Mouse (Mus musculus) embryonic facial prominence, embryonic 12.5 days (tissue): Measurements from ENCODE around the gene Mxra7. TPM values are rescaled to one million over a fixed set of nuclear protein-coding genes. Genes with fewer than 3 reads are reported as not detected.
"Not testable (repeated sequence)": the region's sequence is repeated elsewhere in the genome, so short reads cannot be mapped to it uniquely, and the experiment has no call there.

Experiments
- ATAC-seq: fragments of 200-750 bp; cut with Nextera tagmentation; 2 replicates; pipeline ENCODE4 v1.8.0; 2017; ENCODE audit not compliant: insufficient number of reproducible peaks, insufficient read depth, low FRiP score, low TSS enrichment
- H3K27ac ChIP-seq: fragments of 300-500 bp; sonication (generic); 2 replicates; pipeline ENCODE4 v1.5.1; 2016; ENCODE audit warnings: mild to moderate bottlenecking
- H3K27me3 ChIP-seq: fragments of 300-500 bp; sonication (generic); 2 replicates; pipeline ENCODE4 v1.6.1; 2016; ENCODE audit warnings: mild to moderate bottlenecking, moderate library complexity
- H3K36me3 ChIP-seq: fragments of 300-500 bp; sonication (generic); 2 replicates; pipeline ENCODE4 v1.6.1; 2016; ENCODE audit warnings: mild to moderate bottlenecking
- H3K4me1 ChIP-seq: fragments of 300-500 bp; sonication (generic); 2 replicates; pipeline ENCODE4 v1.6.1; 2016
- H3K4me2 ChIP-seq: fragments of 300-500 bp; sonication (generic); replicated peaks from 2 replicates; pipeline ENCODE4 v1.6.1; 2016; ENCODE audit warnings: mild to moderate bottlenecking, moderate library complexity
- H3K4me3 ChIP-seq: fragments of 300-500 bp; sonication (generic); 2 replicates; pipeline ENCODE4 v1.5.1; 2016; ENCODE audit warnings: mild to moderate bottlenecking
- H3K9ac ChIP-seq: fragments of 300-500 bp; sonication (generic); 2 replicates; pipeline ENCODE4 v1.6.1; 2016; ENCODE audit warnings: mild to moderate bottlenecking, moderate library complexity
- H3K9me3 ChIP-seq: fragments of 300-500 bp; sonication (generic); 2 replicates; pipeline ENCODE4 v1.6.1; 2016; ENCODE audit warnings: mild to moderate bottlenecking, moderate library complexity
- WGBS: fragments of 180-500 bp; shearing (Covaris S2); methylation state at CpG from one replicate; pipeline ENCODE4 v1.1.7; 2016; 5-methylcytosine and 5-hydroxymethylcytosine counted together
- polyA plus RNA-seq: library from polyadenylated mRNA; unstranded; fragments of >200 nt; fragmentation: Nextera tagmentation; extraction: Ambion mirVana; gene quantifications from 2 replicates; pipeline ENCODE4 v1.2.1, GENCODE M21; 2016

Mxra7 gene
- polyA plus RNA-seq, 1 experiment from 2014 or later: 34.1 TPM

DNA sequence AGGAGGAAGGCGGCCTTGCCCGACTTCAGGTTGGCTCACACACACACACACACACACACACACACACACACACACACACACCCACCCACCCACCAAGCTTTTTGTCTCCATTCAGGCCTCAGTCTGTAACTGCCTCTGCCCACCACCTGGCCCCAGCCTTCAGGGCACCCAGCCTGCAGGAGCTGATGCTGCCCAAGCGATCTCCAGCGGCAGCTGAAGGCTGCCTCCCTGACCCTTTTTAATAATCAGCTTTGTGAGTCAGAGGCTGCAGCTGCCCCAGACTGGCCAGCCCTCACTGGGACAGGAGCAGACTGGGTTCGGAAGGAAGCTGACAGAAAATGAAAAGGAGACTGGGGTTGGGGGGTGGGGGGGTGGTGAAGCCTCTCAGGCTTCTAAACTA is 2.6 kb downstream of the Mxra7 start:
- Histone ChIP-seq H3K4me1 (peaks cover 23% of the 10 kb centered on the region), H3K9me3 (no peaks in the 10 kb centered on the region), H3K4me3 (no peak overlapping the region), H3K36me3 (no peaks in the 10 kb centered on the region), H3K4me2 (no peak overlapping the region), H3K9ac (no peak overlapping the region), H3K27me3 (no peaks in the 10 kb centered on the region), H3K27ac (no peak overlapping the region)
- 51% methylated on average over 5 of the region's 5 CpGs for WGBS
- ATAC-seq: no peak

DNA sequence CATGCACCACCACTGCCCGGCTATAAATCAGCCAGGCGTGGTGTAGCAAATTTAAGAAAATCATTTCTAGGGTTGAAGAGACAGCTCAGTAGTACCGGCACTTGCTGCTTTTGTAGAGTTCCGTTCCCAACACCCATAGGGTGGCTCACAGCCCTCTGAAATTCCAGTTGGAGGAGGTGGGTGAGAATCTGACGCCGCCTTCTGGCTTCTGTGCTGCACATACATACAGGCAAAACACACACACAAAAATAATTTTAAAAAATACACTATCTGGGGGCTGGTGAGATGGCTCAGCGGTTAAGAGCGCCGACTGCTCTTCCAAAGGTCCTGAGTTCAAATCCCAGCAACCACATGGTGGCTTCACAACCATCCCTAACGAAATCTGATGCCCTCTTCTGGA is 4.0 kb downstream of the Mxra7 start:
- not testable (repeated sequence) for H3K4me3 ChIP-seq, H3K9me3 ChIP-seq, ATAC-seq, H3K27ac ChIP-seq, H3K27me3 ChIP-seq, H3K4me2 ChIP-seq, H3K9ac ChIP-seq, H3K36me3 ChIP-seq
- 94% methylated on average over 10 of the region's 10 CpGs for WGBS
- H3K4me1 ChIP-seq: peaks cover 26% of the 10 kb centered on the region

DNA sequence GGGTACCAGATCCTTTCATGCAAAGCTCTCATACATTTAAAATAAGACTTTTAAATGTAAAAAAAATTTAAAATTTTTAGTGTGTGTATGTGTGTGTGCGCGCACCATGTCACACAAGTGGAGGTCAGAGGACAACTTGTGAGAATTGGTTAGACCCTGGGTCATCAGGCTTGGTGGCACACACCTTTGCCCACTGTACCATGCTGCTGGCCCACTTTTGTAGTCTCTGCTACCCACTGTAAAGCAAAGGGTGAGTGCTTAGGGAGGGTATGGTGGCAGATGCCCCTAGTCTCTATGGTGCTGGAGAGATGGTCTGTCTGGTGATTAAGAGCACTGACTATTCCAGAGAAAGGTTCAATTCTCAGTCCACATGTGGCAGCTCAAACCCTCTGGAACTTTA is 4.6 kb downstream of the Mxra7 start:
- Histone ChIP-seq H3K27ac (no peak overlapping the region), H3K4me1 (peaks cover 29% of the 10 kb centered on the region), H3K4me2 (no peak overlapping the region), H3K36me3 (no peaks in the 10 kb centered on the region), H3K27me3 (no peaks in the 10 kb centered on the region), H3K4me3 (no peak overlapping the region), H3K9me3 (no peaks in the 10 kb centered on the region), H3K9ac (no peak overlapping the region)
- 96% methylated on average over 2 of the region's 2 CpGs for WGBS
- no peak for ATAC-seq

GRCm38 (mm10) chr11:116822626-116823025 is 5.2 kb downstream of the Mxra7 start:
- ATAC-seq: no peak
- Histone ChIP-seq H3K4me3 (no peak overlapping the region), H3K36me3 (no peaks in the 10 kb centered on the region), H3K4me2 (no peak overlapping the region), H3K9me3 (no peaks in the 10 kb centered on the region), H3K4me1 (peaks cover 27% of the 10 kb centered on the region), H3K27me3 (no peaks in the 10 kb centered on the region), H3K9ac (no peak overlapping the region), H3K27ac (no peak overlapping the region)
- 94% methylated on average over 10 of the region's 10 CpGs for WGBS

DNA sequence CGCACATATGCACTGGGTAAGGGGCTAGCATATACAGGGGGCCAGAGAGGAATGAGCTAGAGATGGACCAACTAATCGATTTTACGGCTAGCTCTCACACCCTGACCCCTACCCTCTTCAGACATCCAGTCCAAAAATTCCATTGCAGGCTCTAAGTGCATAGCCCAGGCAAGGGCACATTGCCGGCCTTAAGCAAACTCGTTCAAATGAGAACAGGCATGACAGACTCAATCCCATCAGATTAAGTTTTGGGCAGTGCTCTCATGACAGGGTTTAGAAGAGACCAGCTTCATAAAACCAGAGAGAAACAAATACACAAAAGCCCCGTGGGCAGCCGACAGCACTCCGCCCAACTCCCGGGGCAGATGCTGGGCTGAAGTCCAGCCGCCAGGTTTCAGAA is 5.6 kb downstream of the Mxra7 start:
- Histone ChIP-seq H3K4me2 (no peak overlapping the region), H3K27me3 (no peaks in the 10 kb centered on the region), H3K9ac (no peak overlapping the region), H3K4me3 (no peak overlapping the region), H3K27ac (no peak overlapping the region), H3K36me3 (no peaks in the 10 kb centered on the region), H3K9me3 (no peaks in the 10 kb centered on the region), H3K4me1 (peaks cover 25% of the 10 kb centered on the region)
- ATAC-seq: no peak
- WGBS: 66% methylated on average over 10 of the region's 10 CpGs

DNA sequence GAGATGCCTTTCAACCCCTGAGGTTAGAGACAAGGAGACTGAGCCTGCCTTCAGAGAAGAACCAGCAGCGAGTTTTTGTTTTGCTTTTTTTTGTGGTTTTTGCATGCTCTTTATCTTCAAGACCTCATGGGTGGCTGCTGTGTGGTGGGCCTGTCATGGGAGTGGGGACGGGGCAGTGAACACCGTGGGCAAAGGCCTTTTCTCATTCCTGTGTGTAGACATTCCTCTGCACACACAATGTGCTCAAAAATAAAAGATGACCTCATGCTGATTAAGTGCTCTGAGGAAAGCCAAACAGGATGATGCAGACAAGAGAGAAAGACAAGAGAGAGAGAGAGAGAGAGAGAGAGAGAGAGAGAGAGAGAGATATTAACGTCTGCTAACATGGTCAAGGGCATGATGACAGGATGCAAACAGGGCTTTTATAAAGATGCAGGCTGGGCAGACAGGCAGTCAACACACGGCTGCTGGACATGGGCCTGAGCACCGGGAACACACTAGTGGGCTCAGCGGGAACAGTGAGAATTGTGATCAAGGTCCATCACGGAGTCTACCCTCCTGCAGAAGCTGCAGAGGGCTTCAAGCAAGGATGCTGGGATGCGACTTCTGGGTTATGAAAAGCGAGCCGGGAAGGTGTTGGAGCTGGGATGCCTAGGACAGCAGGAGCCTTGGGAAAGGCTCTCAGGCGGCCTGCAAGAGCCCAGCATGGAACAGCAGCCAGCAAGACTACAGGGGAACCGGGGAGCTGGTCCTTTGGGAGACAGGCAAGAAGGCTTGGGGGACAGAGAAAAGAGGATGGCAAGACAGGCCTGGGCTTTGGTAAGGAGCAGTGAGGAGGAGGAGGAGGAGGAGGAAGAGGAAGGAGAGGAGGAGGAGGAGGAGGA is 6.5 kb downstream of the Mxra7 start:
- Histone ChIP-seq H3K4me2 (no peak overlapping the region), H3K36me3 (no peaks in the 10 kb centered on the region), H3K27me3 (no peaks in the 10 kb centered on the region), H3K27ac (no peak overlapping the region), H3K4me1 (peaks cover 23% of the 10 kb centered on the region; the same call in 1 of the 2 replicates), H3K4me3 (no peak overlapping the region), H3K9me3 (no peaks in the 10 kb centered on the region), H3K9ac (no peak overlapping the region)
- ATAC-seq: no peak
- WGBS: 70% methylated on average over 13 of the region's 13 CpGs

DNA sequence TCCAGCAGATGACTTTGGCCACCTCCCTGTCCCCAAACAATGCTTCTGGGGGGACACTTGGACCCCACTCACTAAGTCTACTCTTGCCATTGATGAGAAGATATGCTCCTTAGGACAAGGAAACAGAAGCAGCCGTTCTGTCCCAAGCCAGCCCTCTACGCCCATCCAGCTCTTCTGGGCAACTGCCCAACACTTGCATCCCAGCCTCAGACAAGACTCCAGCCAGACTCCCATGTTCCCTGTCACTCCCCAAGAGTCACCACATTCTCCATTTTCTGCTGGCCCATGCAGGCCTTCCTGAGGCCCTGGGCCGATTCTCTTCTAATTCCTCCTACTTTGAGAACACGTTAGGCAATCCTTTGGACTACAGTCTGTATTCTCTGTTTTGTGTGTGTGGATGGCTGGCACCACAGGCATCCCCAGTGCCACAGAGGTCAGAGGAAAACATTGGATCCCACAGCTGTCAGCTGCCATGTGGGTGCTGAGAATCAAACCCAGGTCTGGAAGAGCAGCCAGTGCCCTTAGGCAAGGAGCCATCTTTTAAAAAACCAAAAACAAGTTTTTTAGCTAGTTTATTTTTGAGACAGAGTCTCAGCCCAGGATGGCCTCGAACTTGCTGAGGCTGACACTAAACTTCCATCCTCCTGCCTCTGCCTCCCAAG is 7.8 kb downstream of the Mxra7 start:
- Histone ChIP-seq H3K4me2 (no peak overlapping the region), H3K27ac (0 out of 2 replicates have a peak overlapping the region, but pooled peaks have one; percentile 23), H3K9ac (no peak overlapping the region), H3K4me3 (no peak overlapping the region), H3K27me3 (no peaks in the 10 kb centered on the region), H3K4me1 (peaks cover 22% of the 10 kb centered on the region), H3K9me3 (no peaks in the 10 kb centered on the region), H3K36me3 (no peaks in the 10 kb centered on the region)
- ATAC-seq: no peak
- WGBS: 89% methylated on average over 5 of the region's 5 CpGs

- H3K4me1 ChIP-seq: peaks cover 34% of the 10 kb centered on the region
Measured at GRCm38 (mm10) chr11:116818722-116819121, 9.1 kb downstream of the Mxra7 start.

GRCm38 (mm10) chr11:116817567-116817966 is 10.3 kb downstream of the Mxra7 start:
- Histone ChIP-seq H3K9ac (no peak overlapping the region), H3K4me3 (no peak overlapping the region), H3K27me3 (no peaks in the 10 kb centered on the region), H3K27ac (no peak overlapping the region), H3K4me1 (peaks cover 45% of the 10 kb centered on the region), H3K4me2 (no peak overlapping the region), H3K36me3 (no peaks in the 10 kb centered on the region), H3K9me3 (no peaks in the 10 kb centered on the region)
- no peak for ATAC-seq
- WGBS: 92% methylated on average over 5 of the region's 5 CpGs

More at GRCm38 (mm10) chr11:116818722-116819121, 9.1 kb downstream of the Mxra7 start:
- Histone ChIP-seq H3K36me3 (no peaks in the 10 kb centered on the region), H3K4me2 (no peak overlapping the region), H3K9ac (no peak overlapping the region), H3K27ac (peak overlapping the region; percentile 30), H3K4me3 (no peak overlapping the region), H3K27me3 (no peaks in the 10 kb centered on the region), H3K9me3 (no peaks in the 10 kb centered on the region)
- WGBS: 65% methylated on average over 8 of the region's 8 CpGs
- ATAC-seq: no peak

DNA sequence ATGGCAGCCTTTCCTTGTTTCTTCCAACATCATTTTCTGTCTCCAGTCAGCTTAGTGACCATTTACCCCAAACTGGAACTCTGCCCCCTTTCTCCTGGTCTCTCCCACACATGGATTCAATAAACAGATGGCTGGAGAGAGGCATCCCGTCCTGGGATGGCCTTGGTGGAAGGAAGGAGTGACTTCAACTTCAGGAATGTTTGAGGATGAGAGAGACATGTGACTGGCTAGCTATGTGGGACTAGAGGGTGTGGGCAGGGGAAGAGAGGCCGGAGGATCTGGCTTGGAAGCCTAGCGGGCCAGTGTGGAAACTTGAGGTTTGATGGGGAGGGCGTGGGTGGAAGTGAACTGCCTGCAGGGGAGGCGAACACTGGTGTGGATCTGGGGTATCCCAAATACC is 11.1 kb downstream of the Mxra7 start:
- Histone ChIP-seq H3K27me3 (no peaks in the 10 kb centered on the region), H3K9me3 (no peaks in the 10 kb centered on the region), H3K36me3 (no peaks in the 10 kb centered on the region), H3K4me1 (peaks cover 51% of the 10 kb centered on the region), H3K4me3 (no peak overlapping the region), H3K4me2 (no peak overlapping the region), H3K27ac (no peak overlapping the region), H3K9ac (no peak overlapping the region)
- 70% methylated on average over 5 of the region's 5 CpGs for WGBS
- no peak for ATAC-seq

DNA sequence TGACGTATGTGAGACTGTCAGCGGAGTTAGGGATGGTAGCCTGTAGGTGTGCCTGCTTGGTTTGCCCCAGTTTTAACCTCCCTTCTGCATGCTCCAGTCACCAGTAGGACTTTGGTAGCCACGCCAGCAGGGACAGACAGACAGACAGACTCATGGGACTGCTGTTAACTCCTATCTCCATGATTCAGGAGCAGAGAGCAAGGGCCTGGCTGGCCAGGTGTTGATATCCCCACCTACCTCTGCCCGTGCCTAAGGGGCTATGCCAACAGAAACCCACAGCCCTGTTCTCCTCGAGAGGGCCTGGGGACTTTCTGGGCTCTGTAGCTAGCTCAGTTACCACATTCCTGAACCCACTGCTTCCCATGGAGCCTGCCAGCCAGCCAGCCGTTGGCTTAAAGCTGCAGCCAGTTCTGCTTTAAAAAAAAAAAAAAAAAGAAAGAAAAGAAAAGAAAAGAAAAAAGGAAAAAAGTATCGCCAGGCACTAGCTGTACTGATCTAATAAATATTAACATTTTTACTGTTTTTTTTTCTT is 12.9 kb downstream of the Mxra7 start:
- Histone ChIP-seq H3K36me3 (no peaks in the 10 kb centered on the region), H3K4me2 (peak overlapping the region; percentile 18), H3K4me3 (no peak overlapping the region), H3K27ac (peak overlapping the region; percentile 94), H3K4me1 (peaks cover 61% of the 10 kb centered on the region), H3K9me3 (no peaks in the 10 kb centered on the region), H3K27me3 (no peaks in the 10 kb centered on the region), H3K9ac (peak overlapping the region; percentile 29; the same call in 1 of the 2 replicates)
- no peak for ATAC-seq
- WGBS: 22% methylated on average over 7 of the region's 7 CpGs
